Comparison of ENCODE assay signal across 8 mouse cellular contexts in genomic region chrX:7658785-7659589, GRCm38 (mm10). TPM values are rescaled to one million over a fixed set of nuclear protein-coding genes. Genes with fewer than 3 reads are reported as not detected.
A peak's percentile ranks its signal among the peaks of the same experiment; 100 is the strongest.
DNase-seq lines count a peak whose midpoint lies in the region; ATAC-seq and TF ChIP-seq lines count a peak whose summit lies in the region.

No protein-coding gene starts in this region.

- H3K27me3 ChIP-seq in midbrain, embryonic 10.5 days (ENCODE audit: low read depth, poor library complexity, severe bottlenecking) = no peaks in the 10 kb centered on the region
- no peaks in the 10 kb centered on the region for H3K27me3 ChIP-seq in midbrain, postnatal 0 days (ENCODE audit: insufficient read depth, low read length)
- H3K27me3 ChIP-seq in small intestine, adult 2 months (ENCODE audit: control insufficient read depth, insufficient read depth, low read length) = no peaks in the 10 kb centered on the region

- ATAC-seq in midbrain, postnatal 0 days (ENCODE audit: low FRiP score) = no peak

- peak overlapping the region; percentile 52 for H3K4me3 ChIP-seq in midbrain, embryonic 10.5 days
- H3K4me3 ChIP-seq in midbrain, postnatal 0 days (ENCODE audit: low read depth, low read length) = no peak overlapping the region
- peak overlapping the region; percentile 65 for H3K4me3 ChIP-seq in small intestine, adult 2 months (ENCODE audit: low read depth, low read length)

- 48% methylated on average over 11 of the region's 11 CpGs for WGBS in midbrain, embryonic 10.5 days
- WGBS in midbrain, postnatal 0 days = 62% methylated on average over 11 of the region's 11 CpGs
- WGBS in small intestine, adult 2 months = 42% methylated on average over 11 of the region's 11 CpGs

- peaks cover 22% of the 10 kb centered on the region for H3K4me1 ChIP-seq in midbrain, embryonic 10.5 days
- no peaks in the 10 kb centered on the region for H3K4me1 ChIP-seq in midbrain, postnatal 0 days (ENCODE audit: insufficient read depth, low read length)
- peaks cover 3% of the 10 kb centered on the region; the same call in 1 of the 2 replicates for H3K4me1 ChIP-seq in small intestine, adult 2 months (ENCODE audit: control insufficient read depth, insufficient read depth, insufficient read length, low read length)

- no peaks in the 10 kb centered on the region for H3K36me3 ChIP-seq in midbrain, embryonic 10.5 days
- no peaks in the 10 kb centered on the region for H3K36me3 ChIP-seq in midbrain, postnatal 0 days (ENCODE audit: insufficient read depth, low read length)
- H3K36me3 ChIP-seq in small intestine, adult 2 months (ENCODE audit: control insufficient read depth, insufficient read depth, low read length) = peaks cover 4% of the 10 kb centered on the region; the same call in 1 of the 2 replicates

- H3K9ac ChIP-seq in midbrain, postnatal 0 days (replicated peaks; ENCODE audit: low read length, poor library complexity, severe bottlenecking) = no peak overlapping the region

- no peak for TF ChIP-seq CTCF in midbrain, postnatal 0 days (IDR thresholded peaks at IDR 0.05)
- no peak for TF ChIP-seq CTCF in small intestine, adult 2 months (IDR thresholded peaks at IDR 0.05; ENCODE audit: extremely low read depth, insufficient read length, insufficient replicate concordance, low read depth, low read length)

- no peak for DNase-seq in midbrain, embryonic 10.5 days (ENCODE audit: low spot score)
- no peak for DNase-seq in midbrain, postnatal 0 days (ENCODE audit: low spot score)
- peak; percentile 58 to 65 for DNase-seq in heart, adult 9 months (ENCODE audit: low spot score in 2 of 2)
- DNase-seq in kidney, adult 9 months = peak; percentile 50
- no peak for DNase-seq in layer of hippocampus, adult 18-20 months (ENCODE audit: low spot score in 2 of 2)
- no peak for DNase-seq in right cerebral cortex, adult 2 months (ENCODE audit: low spot score in 2 of 2)
- DNase-seq in layer of hippocampus, adult 8-10 months (ENCODE audit: low spot score in 2 of 2) = no peak

- H3K4me2 ChIP-seq in midbrain, postnatal 0 days (ENCODE audit: low read depth, low read length, poor library complexity, severe bottlenecking) = no peak overlapping the region

- H3K27ac ChIP-seq in midbrain, embryonic 10.5 days (replicated peaks) = peak overlapping the region; percentile 73
- H3K27ac ChIP-seq in midbrain, postnatal 0 days (ENCODE audit: low read depth, low read length) = no peak overlapping the region
- peak overlapping the region; percentile 71 for H3K27ac ChIP-seq in small intestine, adult 2 months (ENCODE audit: insufficient read depth, low read depth, low read length)

- no peaks in the 10 kb centered on the region; the same call in 1 of the 2 replicates for H3K9me3 ChIP-seq in midbrain, embryonic 10.5 days (replicated peaks)
- no peaks in the 10 kb centered on the region for H3K9me3 ChIP-seq in midbrain, postnatal 0 days (ENCODE audit: low read length)

- no peak for TF ChIP-seq POLR2A in small intestine, adult 2 months (IDR thresholded peaks at IDR 0.05; ENCODE audit: low read depth, low read length)

RNA-seq across cellular contexts. Expression of gene Prickle3, which starts 1.9 kb away (rescaled TPM):
- 2.8 and 3.4 TPM in 2 replicates for polyA plus RNA-seq in midbrain, embryonic 10.5 days (2016; fragmentation: Nextera tagmentation; extraction: Ambion mirVana)
- total RNA-seq in midbrain, postnatal 0 days (2014; rRNA removed) = 0.99 and 1.6 TPM in 2 replicates
- 1.1 and 1.3 TPM in 2 replicates for polyA plus RNA-seq in midbrain, postnatal 0 days (2015; fragmentation: Nextera tagmentation; extraction: Ambion mirVana)
- 10.3 and 13.0 TPM in 2 replicates for polyA plus RNA-seq in small intestine, adult 2 months (2012; rRNA removed)
- 1 to 10 TPM; 1.5 TPM for total RNA-seq in layer of hippocampus, adult 18-20 months (2021)
- total RNA-seq in layer of hippocampus, adult 8-10 months (2022) = 1 to 10 TPM in 3 of 4 experiments, under 1 TPM in 1; 0.70 to 2.3 (median 1.9) TPM

RNA-seq across cellular contexts. Expression of gene Plp2, which starts 12.2 kb away (rescaled TPM):
- 41.4 and 42.9 TPM in 2 replicates for polyA plus RNA-seq in midbrain, embryonic 10.5 days (2016; fragmentation: Nextera tagmentation; extraction: Ambion mirVana)
- 9.1 and 16.4 TPM in 2 replicates for total RNA-seq in midbrain, postnatal 0 days (2014; rRNA removed)
- 18.9 and 20.0 TPM in 2 replicates for polyA plus RNA-seq in midbrain, postnatal 0 days (2015; fragmentation: Nextera tagmentation; extraction: Ambion mirVana)
- 99.6 and 138 TPM in 2 replicates for polyA plus RNA-seq in small intestine, adult 2 months (2012; rRNA removed)
- total RNA-seq in layer of hippocampus, adult 18-20 months (2021) = 1 to 10 TPM; 3.9 to 5.1 TPM
- 1 to 10 TPM; 4.6 to 7.8 (median 6.0) TPM for total RNA-seq in layer of hippocampus, adult 8-10 months (2022)

RNA-seq across cellular contexts. Expression of gene Syp, which starts 20.7 kb away (rescaled TPM):
- polyA plus RNA-seq in midbrain, embryonic 10.5 days (2016; fragmentation: Nextera tagmentation; extraction: Ambion mirVana) = 12.0 and 21.7 TPM in 2 replicates
- 431 and 492 TPM in 2 replicates for total RNA-seq in midbrain, postnatal 0 days (2014; rRNA removed)
- 329 and 360 TPM in 2 replicates for polyA plus RNA-seq in midbrain, postnatal 0 days (2015; fragmentation: Nextera tagmentation; extraction: Ambion mirVana)
- polyA plus RNA-seq in small intestine, adult 2 months (2012; rRNA removed) = 2.4 and 3.2 TPM in 2 replicates
- total RNA-seq in layer of hippocampus, adult 18-20 months (2021) = 1,000 to 10,000 TPM; 1,783 to 1,871 TPM
- total RNA-seq in layer of hippocampus, adult 8-10 months (2022) = 1,000 to 10,000 TPM; 1,661 to 2,111 (median 1,867) TPM

RNA-seq across cellular contexts. Expression of gene Magix, which starts 22.1 kb away (rescaled TPM):
- 0.10 TPM in 1 of 2 replicates, not detected in the other for polyA plus RNA-seq in midbrain, embryonic 10.5 days (2016; fragmentation: Nextera tagmentation; extraction: Ambion mirVana)
- total RNA-seq in midbrain, postnatal 0 days (2014; rRNA removed) = not detected in 2 replicates
- 0.07 and 0.13 TPM in 2 replicates for polyA plus RNA-seq in midbrain, postnatal 0 days (2015; fragmentation: Nextera tagmentation; extraction: Ambion mirVana)
- 0.90 and 1.5 TPM in 2 replicates for polyA plus RNA-seq in small intestine, adult 2 months (2012; rRNA removed)
- under 1 TPM in 1 of 2 experiments, not detected in 1; 0.41 TPM for total RNA-seq in layer of hippocampus, adult 18-20 months (2021)
- total RNA-seq in layer of hippocampus, adult 8-10 months (2022) = under 1 TPM; 0.23 to 0.36 (median 0.30) TPM

RNA-seq across cellular contexts. Expression of gene Gpkow, which starts 37.9 kb away (rescaled TPM):
- 40.2 and 44.5 TPM in 2 replicates for polyA plus RNA-seq in midbrain, embryonic 10.5 days (2016; fragmentation: Nextera tagmentation; extraction: Ambion mirVana)
- 11.9 and 25.1 TPM in 2 replicates for total RNA-seq in midbrain, postnatal 0 days (2014; rRNA removed)
- polyA plus RNA-seq in midbrain, postnatal 0 days (2015; fragmentation: Nextera tagmentation; extraction: Ambion mirVana) = 41.6 and 42.3 TPM in 2 replicates
- 2.3 and 3.6 TPM in 2 replicates for polyA plus RNA-seq in small intestine, adult 2 months (2012; rRNA removed)
- 10 to 100 TPM; 36.5 to 37.4 TPM for total RNA-seq in layer of hippocampus, adult 18-20 months (2021)
- 10 to 100 TPM; 33.2 to 39.4 (median 35.8) TPM for total RNA-seq in layer of hippocampus, adult 8-10 months (2022)

Comparison
In these comparisons a context has a peak if more than half of its experiments do, and no peak if none do; other contexts are left out.
1. DNase-seq: peak in heart, adult 9 months (2 of 2) and kidney, adult 9 months (single experiment); none in midbrain, embryonic 10.5 days (single experiment), midbrain, postnatal 0 days (single experiment), layer of hippocampus, adult 18-20 months (0 of 2), right cerebral cortex, adult 2 months (0 of 2) and layer of hippocampus, adult 8-10 months (0 of 2).